Mouse (Mus musculus) activated CD4-positive, CD25-positive, alpha-beta regulatory T cell, adult 4 months (primary cell): Measurements from ENCODE around the gene Ccdc113. TPM values are rescaled to one million over a fixed set of nuclear protein-coding genes. Genes with fewer than 3 reads are reported as not detected.

Source experiments
- ATAC-seq: one replicate; pipeline ENCODE4 v1.8.0; 2017
- polyA plus RNA-seq, 2 experiments: library from polyadenylated mRNA; unstranded; fragments of 100-300 nt; shearing (Covaris generic); gene quantifications; one replicate each; pipeline ENCODE4 v1.2.1; 2017

Gene Ccdc113
- not detected for polyA plus RNA-seq

DNA sequence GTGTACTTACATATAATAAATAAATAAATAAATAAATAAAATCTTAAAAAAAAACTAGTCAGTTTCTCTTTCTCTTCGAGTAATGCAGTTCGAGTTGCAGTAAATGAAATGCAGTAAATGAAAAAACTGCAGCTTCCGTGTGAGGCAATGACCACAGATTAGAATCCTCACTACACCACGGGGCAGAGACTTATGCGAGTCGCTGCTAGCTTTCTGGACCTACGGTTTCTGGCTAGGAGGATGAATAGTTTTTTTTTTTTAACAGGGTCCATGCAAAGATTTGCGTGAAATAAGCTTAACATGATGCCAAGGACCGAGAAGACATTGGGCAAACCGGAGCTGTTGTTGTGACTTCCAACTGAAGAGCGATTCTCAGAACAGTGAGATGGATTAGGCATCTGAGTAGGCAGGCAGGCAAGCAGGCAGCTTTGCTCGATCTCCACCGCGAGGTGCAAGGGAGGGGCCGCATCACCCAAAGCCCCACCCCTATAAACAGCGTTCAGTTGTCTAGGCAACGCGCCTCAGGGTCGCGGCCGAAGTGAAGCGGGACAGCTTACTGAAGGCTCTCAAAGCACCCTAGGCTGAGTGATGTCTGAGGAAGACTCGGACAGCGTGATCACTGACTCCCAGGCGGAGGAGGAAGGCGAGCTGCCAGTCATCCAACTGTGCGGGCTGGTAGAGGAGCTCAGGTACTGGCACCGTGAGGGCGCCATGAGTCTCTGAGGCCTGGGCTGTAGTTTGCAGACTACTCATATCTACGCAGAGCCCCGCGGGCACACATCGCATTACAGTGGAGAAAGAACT is at the start of gene Ccdc113:
Gene Ccdc113 (plus strand): TSS at position 502 of the 804 bp plus-strand sequence.
- no peak for ATAC-seq

DNA sequence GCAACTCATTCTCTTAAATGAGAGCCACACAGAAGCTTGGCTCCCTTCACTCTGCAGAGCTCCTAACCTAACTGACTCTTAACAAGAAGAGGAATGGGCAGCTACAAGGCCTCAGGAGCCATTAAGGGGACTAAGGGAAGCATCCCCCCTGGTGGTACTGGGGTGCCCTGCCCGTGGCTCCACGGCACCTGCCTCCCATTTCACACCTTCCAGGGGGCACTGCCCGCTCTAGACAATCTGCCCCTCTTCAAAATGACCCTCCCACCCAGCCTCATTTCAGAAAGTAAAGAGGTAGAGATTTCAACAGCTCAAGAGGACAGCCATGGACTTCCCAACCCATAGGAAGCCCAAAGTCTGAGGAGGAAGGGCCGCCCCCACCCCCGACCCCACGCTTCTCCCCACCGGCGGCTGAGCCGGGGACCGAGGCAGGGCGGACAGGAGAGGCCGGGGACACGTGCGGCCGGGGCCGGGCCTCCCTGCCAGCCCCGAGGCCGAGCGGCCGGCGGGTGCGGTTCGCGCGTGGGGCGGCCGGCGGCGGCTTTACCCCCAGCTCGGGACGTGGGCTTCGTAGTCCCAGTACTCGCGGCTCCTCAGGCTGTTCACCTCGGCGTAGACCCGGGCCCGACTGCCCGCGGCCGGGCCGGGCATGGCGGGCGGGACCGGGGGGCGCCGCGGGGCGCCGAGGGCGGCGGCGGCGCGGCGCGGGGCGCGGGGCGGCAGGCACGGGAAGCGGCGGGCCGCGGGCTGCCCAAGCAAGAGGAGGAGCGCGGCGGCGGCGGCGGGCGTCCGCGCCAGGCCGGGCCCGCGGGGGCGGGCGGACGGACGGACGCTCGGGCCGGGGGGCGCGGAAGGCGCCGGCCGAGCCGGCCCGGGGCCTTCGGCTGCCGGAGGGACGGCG is 45.8 kb upstream of the Ccdc113 start:
- peak; percentile 36 for ATAC-seq

DNA sequence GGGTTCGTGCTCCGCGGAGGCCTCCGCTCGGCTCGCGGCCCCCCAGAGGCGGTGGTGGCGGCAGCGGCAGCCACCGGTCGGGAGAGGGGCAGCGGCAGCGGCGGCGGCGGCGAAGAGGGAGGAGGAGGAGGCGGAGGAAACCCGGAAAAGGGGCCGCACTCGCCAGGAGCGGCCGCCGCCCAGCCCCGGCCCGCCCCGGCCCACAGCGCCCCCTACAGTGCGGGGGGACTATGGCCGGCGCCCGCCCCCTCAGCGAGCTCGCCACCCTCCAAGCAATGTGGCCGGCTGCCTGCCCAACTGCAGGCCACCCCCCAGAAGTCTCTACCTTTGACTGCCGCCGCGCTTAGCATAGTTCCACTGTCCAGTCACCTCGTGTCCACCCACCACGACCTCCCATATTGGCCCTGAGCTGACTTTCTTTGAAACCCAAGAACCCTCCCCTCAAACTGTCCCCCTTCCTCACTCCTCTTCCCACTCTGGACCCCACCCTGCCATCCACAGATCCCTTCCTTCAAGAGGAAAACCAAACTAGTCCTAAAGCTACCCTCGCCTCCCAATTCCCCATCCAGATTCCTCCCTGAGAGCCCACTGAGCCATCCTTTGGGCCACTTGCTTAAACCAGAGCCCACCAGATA is 45.1 kb upstream of the Ccdc113 start:
- peak; percentile 88 for ATAC-seq

DNA sequence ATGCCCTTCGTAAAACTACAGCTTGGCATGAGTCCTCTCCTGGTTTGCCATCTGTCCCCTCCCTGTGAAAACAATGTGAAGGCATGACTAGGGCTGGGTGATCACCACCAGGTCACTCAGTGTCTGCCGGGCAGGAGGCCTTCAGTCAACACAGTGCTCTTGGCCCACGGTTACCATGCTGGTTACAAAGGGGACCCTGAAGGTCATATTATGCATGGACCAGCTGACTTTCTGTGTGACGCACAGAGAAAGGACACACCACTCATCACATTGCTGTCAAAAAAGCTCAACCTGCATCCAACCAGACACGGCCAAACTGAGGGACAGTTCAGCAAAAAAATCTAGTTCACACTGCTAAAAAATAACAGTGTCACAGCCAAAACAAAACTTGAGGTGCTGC is 43.9 kb upstream of the Ccdc113 start, which contains the start of gene Csnk2a2:
Gene Csnk2a2 (minus strand): TSS at position 34 of the 400 bp plus-strand sequence.
- ATAC-seq = no peak

DNA sequence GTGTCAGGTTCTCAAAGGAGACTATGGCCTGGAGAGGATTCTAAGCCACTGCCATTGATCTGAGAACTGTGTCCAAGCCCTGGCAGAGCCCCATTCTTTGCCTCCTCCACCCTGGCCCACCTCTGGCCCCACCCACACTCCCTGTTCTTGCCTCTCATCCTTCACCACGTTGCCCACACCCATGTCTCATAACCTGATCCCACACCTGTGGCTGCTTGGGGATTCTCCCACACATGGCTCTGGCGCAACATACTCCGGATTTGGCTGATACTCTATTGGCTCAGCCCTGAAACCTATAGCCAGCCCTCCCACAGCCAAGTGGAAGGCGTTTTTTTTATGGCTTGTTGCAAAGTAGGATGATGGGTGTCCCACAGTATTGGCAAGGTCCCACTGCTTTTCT is 41.8 kb upstream of the Ccdc113 start:
- no peak for ATAC-seq

DNA sequence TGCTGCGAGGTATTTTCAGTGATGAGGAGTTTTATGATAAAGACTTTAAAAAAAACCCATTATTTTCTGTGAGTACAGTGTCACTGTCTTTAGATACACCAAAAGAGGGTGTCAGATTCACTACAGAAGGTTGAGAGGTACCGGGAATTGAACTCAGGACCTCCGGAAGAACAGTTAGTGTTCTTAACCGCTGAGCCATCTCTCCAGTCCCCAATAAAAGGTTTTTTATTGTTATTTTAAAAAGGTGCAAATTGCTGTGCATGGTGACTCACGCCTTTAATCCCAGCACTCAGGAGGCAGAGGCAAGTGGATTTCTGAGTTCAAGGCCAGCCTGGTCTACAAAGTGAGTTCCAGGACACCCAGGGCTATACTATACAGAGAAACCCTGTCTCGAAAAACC is 38.4 kb upstream of the Ccdc113 start:
- no peak for ATAC-seq

DNA sequence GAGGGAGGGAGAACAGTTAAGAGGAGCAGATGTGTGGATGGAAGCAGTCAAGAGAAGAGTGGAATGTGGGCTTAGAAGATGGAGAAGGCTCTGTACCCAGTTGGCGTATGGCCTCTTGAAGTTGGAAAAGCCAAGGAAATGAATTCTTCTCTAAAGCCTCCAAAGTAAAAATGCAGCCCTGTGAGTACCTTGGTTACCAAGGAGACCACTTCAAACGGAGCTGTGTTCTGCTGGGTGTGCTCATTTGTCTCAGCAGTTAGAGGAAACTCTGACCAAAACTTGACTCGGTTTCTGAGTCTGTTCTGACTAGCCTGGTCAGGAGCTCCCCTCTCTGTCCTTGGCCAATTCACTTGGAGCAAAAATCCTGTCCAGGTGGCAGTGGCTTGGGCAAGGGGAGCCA is 37.5 kb upstream of the Ccdc113 start:
- ATAC-seq = no peak

DNA sequence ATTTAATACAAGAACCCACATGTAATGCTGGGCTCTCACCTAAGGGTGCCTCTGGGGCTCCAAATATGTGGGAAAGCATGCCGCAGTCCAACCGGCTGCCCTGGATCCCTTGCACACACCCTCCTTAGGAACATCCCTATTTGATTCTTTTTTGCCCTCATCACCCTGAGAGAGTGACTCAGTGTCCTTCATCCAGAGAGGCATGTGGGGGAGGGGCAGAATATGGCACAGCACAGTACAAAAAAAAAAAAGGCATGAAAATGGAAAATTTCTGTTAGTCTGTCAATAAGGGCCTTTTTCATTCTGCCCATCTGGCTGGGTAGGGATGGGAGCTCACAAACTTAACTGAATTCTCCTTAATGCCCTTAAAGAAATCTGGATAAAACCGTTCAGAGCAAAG is 36.1 kb upstream of the Ccdc113 start:
- ATAC-seq = no peak

DNA sequence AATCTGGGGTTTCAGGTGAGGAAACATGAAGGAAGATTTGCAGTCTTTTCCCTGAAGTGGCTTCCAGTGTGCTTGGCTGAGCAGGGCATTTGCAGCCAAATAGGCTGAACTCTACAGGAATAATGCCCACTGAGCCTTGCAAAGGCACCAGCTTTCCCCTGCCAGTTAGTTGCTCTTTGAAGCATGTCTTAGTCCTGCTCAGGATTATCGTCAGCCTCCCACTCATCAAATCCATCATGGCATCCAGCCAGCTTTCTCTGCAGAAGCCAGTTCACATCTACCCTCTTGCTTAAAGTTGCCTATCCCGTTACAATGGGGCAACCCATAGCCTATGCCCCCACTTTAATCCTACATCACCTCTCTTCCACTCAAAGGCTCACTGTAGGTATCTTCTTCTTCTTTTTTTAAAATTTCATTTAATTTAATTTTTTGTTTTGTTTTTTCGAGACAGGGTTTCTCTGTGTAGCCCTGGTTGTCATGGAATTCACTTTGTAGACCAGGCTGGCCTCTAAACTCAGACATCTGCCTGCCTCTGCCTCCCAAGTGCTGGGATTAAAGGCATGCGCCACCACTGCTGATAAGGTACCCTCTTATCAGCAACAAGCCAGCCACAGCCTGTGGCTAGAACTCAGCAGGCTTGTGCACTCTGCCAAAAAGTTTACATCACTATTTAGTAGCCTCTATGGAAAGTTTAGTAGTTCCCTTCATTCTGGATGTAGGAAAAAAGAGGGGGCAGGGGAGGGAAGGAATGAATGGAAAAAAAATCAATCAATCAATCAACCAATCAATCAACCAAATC is 34.4 kb upstream of the Ccdc113 start:
- no peak for ATAC-seq

DNA sequence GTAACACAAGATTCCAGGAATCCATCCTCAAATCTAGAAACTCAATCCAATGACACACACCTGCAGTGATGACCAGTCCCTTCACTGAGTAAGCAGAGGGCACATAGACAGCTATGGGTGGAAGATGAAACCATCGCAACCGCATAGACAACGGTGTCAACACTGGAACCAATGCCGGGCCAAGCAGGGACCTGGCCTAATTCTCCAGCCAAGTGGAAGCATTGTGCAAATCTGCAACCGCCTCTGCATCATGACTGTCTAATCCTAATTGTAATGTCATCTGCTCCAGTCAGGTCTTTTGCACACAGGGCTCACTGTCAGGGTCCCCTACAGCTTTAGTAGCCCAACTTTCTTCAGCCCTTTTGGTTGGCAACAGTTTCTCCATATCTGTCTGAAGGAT is 33.4 kb upstream of the Ccdc113 start:
- ATAC-seq = no peak

DNA sequence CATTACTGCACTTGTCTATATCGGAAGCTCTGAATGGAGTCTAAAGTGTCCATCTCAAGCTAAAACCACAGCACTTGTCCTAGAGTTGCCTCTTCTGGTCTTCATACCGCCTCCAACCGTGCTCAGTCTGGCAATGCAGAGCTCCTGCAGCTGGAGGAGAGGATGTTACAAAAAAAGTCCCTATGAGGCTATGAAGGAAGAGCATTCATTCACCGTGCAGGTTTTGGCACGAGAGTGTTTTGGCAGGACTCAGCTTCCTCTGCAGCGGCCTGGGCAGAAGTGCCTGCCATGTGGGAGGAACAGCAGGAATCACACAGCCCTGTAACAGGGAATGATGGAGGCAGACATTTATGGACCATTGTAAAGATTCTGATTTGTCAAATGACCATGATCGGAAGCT is 31.5 kb upstream of the Ccdc113 start:
- ATAC-seq = no peak

DNA sequence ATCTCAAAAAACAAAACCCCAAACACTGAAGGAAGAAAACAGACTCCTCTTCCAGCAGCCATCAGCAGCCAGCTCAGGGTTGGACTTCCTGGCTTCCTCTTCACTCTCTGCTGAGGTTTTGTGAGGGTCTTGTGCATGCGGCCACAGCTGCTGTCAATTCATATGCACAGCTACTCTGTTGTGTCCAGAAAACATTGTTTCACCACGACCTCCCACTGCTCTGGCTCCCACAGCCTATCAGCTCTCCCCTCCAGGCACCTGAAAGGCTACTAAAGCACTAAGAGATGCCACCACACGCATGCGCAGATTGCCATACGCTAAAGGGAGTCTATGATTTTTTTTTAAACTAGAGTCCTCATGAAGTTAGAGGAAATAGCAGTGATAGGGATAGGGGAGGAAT is 29.1 kb upstream of the Ccdc113 start:
- no peak for ATAC-seq

DNA sequence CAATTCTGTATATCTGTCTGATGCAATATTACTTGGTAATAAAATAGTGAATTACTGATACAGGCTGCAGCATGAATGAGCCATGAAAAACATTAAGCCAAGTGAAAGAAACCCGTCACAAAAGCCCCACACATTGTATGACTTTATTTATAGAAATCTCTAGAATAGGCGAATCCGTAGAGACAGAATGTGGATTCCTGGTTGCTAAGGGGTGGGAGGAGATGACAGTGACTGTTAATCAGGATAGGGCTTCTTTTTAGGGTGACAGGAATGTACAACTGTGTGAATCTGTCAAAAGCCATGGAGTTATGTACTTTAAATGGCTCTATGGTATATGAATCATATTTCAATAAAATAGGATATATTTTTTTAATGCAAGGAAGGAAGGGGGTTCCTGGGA is 28.3 kb upstream of the Ccdc113 start:
- no peak for ATAC-seq

DNA sequence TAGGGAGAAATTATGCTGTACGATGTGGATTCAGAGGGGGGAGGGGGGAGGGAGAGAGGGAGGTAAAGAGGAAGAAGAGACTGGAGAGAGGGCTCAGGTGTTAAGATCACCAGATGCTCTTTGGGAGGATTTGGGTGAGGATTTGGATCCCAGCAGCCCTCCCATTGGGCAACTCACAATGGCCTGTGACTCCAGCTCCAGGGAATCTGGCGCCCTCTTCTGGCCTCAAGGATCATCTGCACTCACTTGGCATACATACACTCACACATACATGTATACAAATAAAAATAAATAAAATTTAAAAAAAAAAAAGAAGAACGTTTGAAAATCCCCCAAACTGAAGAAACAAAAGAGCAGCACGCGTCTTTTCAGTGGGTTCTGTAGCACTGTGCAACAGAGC is 27.6 kb upstream of the Ccdc113 start:
- no peak for ATAC-seq

DNA sequence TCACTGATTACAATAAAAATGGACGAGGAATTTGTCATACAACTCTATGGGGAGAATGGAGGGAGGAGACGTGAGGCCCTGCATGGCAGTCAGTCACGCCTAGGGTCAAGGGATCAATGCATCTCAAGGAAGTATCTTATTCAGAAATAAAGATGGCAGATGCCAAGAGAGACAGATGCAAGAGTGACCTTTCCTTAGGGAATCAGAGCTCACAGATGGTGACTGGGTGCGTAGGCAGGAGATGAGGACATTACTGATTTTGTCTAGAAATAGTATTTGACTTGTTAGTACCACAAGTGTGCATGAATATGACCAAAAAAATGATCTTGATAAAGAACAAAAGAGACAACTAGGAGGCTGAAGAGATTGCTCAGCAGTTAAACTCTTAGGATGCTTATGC is 21.6 kb upstream of the Ccdc113 start:
- no peak for ATAC-seq

DNA sequence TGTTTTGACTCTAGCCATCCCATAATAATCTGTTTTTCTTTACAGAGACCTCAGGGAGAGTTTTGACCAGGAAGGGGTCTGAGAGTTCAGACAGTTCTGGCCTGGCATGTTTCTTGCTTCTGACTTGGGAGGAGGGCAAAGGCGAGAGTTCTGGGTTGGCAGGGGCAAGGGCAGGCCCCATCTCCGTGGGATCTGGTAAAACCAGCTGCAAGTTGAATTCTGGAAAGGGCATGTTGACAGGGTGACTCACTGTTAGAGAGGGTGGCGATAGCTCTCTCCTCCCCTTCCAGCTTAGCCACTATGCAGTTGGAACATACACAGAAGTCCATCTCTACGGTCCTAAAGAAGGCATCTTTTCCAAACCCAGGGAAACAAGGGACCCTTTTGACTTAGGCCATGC is 20.7 kb upstream of the Ccdc113 start:
- ATAC-seq = no peak

DNA sequence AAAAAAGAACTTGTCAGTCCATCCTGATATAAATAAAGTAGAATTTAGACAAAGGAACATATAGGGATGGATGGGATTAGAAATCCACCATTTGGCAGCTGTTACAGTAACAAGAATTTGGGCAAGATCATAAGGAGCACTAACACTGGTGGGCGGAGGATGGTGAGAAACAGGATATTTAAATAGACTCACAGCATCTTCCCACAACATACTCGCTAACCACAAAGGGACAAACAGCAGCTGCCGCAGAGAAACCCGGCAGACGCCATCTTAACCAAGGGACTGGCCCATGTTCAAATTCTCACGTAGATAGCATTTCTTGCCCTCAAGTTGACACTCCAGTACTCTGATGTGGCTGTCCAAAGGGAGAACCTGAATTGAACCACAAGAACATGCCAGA is 17.0 kb upstream of the Ccdc113 start:
- ATAC-seq = no peak

DNA sequence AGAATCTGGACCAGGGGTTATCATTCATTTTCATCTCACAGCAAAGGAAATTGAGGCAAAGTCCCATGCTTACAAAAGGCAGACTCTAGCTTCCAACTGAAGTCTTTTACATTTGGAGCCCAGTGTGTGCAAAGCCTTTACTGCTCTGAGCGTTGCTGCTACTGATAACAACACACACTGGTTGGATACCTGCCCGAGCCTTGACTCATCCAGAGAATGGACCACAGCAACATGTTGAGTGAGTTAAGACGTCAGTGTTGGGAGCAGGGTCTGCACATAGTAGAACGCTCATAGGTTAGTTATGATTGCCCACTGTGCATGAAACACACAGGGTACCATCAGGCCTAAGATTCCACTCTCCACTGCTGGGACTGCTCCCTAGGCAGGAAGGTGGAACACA is 9.9 kb upstream of the Ccdc113 start:
- ATAC-seq = no peak

DNA sequence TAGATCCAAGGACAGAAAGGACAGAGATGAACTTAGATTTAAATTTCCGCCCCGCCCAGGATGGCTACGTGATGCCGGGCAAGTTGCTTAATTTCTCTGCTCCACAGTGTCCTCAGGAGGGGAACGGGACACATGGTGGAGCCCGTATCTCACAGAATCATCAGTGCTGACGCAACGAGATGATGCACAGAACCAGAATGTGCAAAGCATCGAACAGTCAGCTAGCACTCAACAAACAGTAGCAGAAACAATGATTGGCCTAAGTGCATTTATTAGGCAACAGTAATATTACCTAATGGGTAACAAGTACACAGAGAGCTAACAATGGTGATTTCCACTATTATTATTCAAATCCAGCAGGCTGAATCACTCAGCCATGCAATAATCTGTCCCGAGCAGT is 5.7 kb upstream of the Ccdc113 start:
- no peak for ATAC-seq

DNA sequence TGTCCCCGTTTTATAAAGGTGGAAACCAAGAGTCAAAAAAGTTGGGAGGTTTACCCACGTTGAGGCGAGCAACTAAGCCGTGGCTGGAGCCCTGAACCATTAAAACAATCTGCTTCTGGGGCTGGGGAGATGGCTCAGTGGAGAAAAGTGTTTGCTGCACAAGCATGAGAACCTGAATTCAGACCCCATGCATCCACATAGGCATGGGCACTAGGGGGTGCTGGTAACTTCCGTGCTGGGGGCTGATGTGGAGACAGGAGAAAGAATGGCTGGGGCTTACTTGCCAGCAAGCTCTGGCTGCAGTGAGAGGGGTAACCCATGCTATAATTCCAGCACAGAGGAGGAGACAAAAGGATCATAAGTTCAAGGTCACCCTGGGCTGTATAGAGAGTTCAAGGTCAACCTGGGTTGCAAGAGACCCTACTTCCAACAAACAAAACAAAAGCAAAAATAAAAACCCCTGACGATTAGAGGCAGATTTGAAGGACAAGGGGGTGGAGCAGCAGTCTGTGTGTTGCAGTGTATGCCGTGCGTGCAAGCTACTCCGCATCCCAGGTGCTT is 5.1 kb upstream of the Ccdc113 start:
- no peak for ATAC-seq

DNA sequence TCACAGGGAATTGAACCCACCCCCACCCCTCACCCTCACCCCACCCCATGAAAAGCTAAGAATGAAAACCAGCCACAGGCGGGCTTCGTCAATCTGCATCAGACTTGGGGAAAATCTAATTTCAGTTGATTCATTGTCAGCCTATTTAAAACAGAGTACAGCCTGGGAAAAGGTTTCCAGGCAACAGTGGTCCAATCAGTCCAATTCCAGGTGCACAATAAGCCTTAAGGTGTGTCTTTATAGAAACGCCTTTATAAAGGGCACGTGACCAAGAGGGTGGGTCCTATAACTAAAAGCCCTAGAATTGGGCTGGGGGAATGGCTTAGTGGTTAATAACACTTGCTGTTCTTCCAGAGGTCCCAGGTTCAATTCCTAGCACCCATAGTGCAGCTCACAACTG is 1.7 kb upstream of the Ccdc113 start:
- no peak for ATAC-seq

DNA sequence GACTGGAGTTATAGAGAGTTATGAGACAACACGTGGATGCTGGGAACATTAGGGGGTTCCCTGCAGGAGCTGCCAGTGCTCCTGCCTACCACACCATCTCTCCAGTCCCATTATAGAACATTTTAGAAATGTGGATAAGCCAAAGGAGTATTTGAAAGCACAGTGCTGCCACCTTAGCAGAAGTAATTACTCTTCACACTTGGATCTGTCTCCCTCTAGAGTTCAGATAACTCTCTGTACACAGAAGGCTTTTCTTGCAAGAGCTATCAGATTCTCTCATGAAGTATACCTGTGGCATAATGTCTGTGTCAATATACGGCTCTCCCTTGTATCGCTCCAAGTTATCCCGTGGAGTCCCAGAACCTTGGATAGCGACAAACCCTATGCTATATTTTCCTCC is 5.6 kb downstream of the Ccdc113 start:
- ATAC-seq = no peak
